Mouse (Mus musculus) kidney, adult 18-20 months (tissue): ENCODE results near the gene Zfp414.
"Not testable (repeated sequence)": the region's sequence is repeated elsewhere in the genome, so short reads cannot be mapped to it uniquely, and the experiment has no call there.

ENCODE experiments used
- DNase-seq: peaks from one replicate; pipeline ENCODE4 v3.0.0; 2021

The Zfp414 gene

GRCm38 (mm10) chr17:33628621-33629486, at the start of gene Zfp414:
Gene Zfp414, plus strand, starts transcription at chr17:33629090.
- peak; percentile 96 for DNase-seq

GRCm38 (mm10) chr17:33584061-33584460, 44.8 kb upstream of the Zfp414 start:
- DNase-seq: no peak

GRCm38 (mm10) chr17:33586011-33586410, 42.9 kb upstream of the Zfp414 start:
- DNase-seq: no peak

- no peak for DNase-seq
These were observed 31.6 kb upstream of the Zfp414 start for GRCm38 (mm10) chr17:33597271-33597670.

GRCm38 (mm10) chr17:33598506-33598905, 30.4 kb upstream of the Zfp414 start:
- DNase-seq: no peak

- no peak for DNase-seq
These were observed 28.9 kb upstream of the Zfp414 start for GRCm38 (mm10) chr17:33599836-33600475.

- no peak for DNase-seq
These were observed 28.1 kb upstream of the Zfp414 start for GRCm38 (mm10) chr17:33600831-33601230.

- no peak for DNase-seq
These were observed 26.9 kb upstream of the Zfp414 start for GRCm38 (mm10) chr17:33601947-33602346.

- no peak for DNase-seq
These were observed 21.6 kb upstream of the Zfp414 start for GRCm38 (mm10) chr17:33607273-33607672.

GRCm38 (mm10) chr17:33610548-33610947, 18.3 kb upstream of the Zfp414 start:
- no peak for DNase-seq

GRCm38 (mm10) chr17:33613726-33614125, 15.2 kb upstream of the Zfp414 start:
- not testable (repeated sequence) for DNase-seq

GRCm38 (mm10) chr17:33627281-33627680, 1.6 kb upstream of the Zfp414 start:
- DNase-seq: no peak

- DNase-seq: no peak
These were observed 716 bp downstream of the Zfp414 start for GRCm38 (mm10) chr17:33629487-33630125.

- DNase-seq: no peak
These were observed 1.4 kb downstream of the Zfp414 start for GRCm38 (mm10) chr17:33630171-33630895.

GRCm38 (mm10) chr17:33631236-33631635, 2.3 kb downstream of the Zfp414 start:
- DNase-seq: no peak

- DNase-seq: no peak
These were observed 2.9 kb downstream of the Zfp414 start for GRCm38 (mm10) chr17:33631796-33632195.

- no peak for DNase-seq
These were observed 8.1 kb downstream of the Zfp414 start for GRCm38 (mm10) chr17:33637038-33637437.

- no peak for DNase-seq
These were observed 8.8 kb downstream of the Zfp414 start, which contains the start of gene Pram1 for GRCm38 (mm10) chr17:33637516-33638276. Gene Pram1, plus strand, starts transcription at chr17:33638056.

GRCm38 (mm10) chr17:33639743-33640142, 10.9 kb downstream of the Zfp414 start:
- DNase-seq: no peak

GRCm38 (mm10) chr17:33644068-33644467, 15.2 kb downstream of the Zfp414 start:
- no peak for DNase-seq

GRCm38 (mm10) chr17:33645073-33645472, 16.2 kb downstream of the Zfp414 start:
- DNase-seq: no peak
